Mouse (Mus musculus): ENCODE data around the gene Galm. TPM values are rescaled to one million over a fixed set of nuclear protein-coding genes. Genes with fewer than 3 reads are reported as not detected.

Gene Galm
- polyA plus RNA-seq, 1 experiment from 2014 or later = 47.0 TPM

DNA sequence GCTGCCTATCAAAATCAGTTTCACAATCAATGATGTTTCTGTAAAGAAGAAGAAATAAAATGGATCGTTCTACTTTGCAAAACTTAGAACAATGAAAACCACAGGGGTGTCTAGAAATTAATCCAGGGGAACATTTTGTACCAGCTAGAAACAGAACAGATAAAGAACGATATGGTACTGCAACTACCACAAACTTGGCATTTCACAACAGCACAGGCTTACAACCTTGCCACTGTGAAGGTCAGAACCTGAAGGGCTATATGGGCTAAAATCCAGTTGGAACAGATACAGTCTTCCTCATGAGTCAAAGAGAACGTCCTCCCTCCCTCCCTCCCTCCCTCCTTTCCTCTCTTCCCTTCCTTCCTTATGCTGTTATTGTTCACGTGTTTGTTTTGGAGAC, 36.7 kb upstream of the Galm start:
- TF ChIP-seq EP300 (IDR thresholded peaks at IDR 0.05; ENCODE audit: low read depth) = no peak
- TF ChIP-seq CTCF (IDR thresholded peaks at IDR 0.05; ENCODE audit: low read depth) = no peak
- H3K4me2 ChIP-seq (ENCODE audit: low read depth, low read length) = no peak overlapping the region
- no peak for ATAC-seq
- 52% methylated on average over 4 of the region's 4 CpGs for WGBS (ENCODE audit: insufficient replicate concordance)
- no peak overlapping the region for H3K27ac ChIP-seq (ENCODE audit: low read depth)
- H3K4me1 ChIP-seq (ENCODE audit: insufficient read depth) = peaks cover under 1% of the 10 kb centered on the region; the same call in 1 of the 2 replicates
- no peak overlapping the region for H3K9ac ChIP-seq (replicated peaks)
- no peaks in the 10 kb centered on the region for H3K27me3 ChIP-seq (ENCODE audit: insufficient read depth, low read length)
- no peak for DNase-seq
- H3K4me3 ChIP-seq (ENCODE audit: low read depth, low read length) = no peak overlapping the region
- H3K9me3 ChIP-seq (ENCODE audit: low read length) = no peaks in the 10 kb centered on the region
- H3K36me3 ChIP-seq (replicated peaks; ENCODE audit: insufficient read depth, low read length) = no peaks in the 10 kb centered on the region

DNA sequence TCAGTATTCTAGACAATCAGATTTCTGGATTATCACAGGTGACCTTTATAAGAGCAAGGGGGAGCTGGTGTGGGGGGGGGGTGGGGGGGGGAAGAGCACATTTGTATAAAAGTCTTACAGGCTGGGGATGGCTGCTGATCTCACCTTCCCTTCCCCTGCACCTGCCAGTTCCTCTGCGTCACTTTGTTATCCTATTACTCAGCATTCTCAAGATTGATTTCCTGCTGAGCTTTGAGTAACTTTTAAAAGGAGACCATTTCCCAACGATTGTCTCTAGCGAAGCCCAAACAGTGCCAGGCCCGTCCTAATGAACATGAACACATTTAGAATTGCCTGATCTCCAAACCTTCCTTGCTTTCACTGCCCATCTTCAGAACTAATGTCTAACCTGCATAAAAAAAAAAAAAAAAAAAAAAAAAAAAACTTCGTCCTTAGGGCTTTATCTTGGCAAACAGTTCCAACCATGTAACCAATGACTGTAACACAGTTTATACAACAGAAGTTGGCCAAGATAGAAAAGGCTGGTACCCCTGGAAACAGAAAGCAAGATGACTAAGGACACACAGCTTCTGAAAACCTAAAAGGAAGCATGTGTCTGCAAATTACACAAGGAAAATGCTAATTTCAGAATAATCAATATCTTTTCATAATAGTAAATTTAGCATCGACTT, 35.3 kb upstream of the Galm start:
- TF ChIP-seq CTCF (IDR thresholded peaks at IDR 0.05; ENCODE audit: low read depth) (no peak), EP300 (IDR thresholded peaks at IDR 0.05; ENCODE audit: low read depth) (0 out of 2 replicates have a peak, but pooled peaks have one; percentile 23)
- no peaks in the 10 kb centered on the region for H3K36me3 ChIP-seq (replicated peaks; ENCODE audit: insufficient read depth, low read length)
- DNase-seq (no peak), ATAC-seq (no peak)
- H3K4me3 ChIP-seq (ENCODE audit: low read depth, low read length) = no peak overlapping the region
- no peak overlapping the region for H3K4me2 ChIP-seq (ENCODE audit: low read depth, low read length)
- no peak overlapping the region for H3K9ac ChIP-seq (replicated peaks)
- H3K4me1 ChIP-seq (ENCODE audit: insufficient read depth) = peaks cover 6% of the 10 kb centered on the region; the same call in 1 of the 2 replicates
- no peaks in the 10 kb centered on the region for H3K9me3 ChIP-seq (ENCODE audit: low read length)
- H3K27ac ChIP-seq (ENCODE audit: low read depth) = no peak overlapping the region
- H3K27me3 ChIP-seq (ENCODE audit: insufficient read depth, low read length) = no peaks in the 10 kb centered on the region
- 30% methylated on average over 6 of the region's 6 CpGs for WGBS (ENCODE audit: insufficient replicate concordance)

DNA sequence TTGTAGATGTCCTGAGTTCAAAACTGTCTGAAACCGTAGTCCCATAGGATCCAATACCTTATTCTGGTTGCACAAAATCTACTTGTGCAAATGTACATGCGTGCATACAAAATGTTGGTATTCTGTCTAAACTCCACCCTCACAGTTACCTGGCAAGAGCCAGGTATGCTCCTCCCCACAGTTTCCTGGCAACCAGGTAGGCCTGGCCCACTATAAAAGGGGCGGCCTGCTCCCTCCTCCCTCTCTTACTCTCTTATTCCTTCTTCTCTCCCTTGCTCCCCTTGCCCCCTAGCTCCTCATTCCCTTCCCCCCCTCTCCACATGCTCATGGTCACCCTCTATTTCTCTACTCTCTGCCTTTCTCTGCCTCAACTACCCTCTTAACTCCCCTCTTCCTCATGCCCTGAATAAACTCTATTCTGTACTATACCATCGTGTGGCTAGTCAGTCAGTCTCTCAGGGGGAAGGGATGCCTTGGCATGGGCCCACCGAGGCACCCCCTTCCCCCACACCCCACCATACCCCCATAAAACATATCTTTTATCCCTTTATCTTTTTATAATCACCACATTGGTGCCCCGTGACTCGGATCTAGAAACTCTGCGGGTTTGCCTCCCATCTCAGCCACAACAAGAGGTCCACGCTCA, 31.9 kb upstream of the Galm start:
- Histone ChIP-seq H3K9me3 (ENCODE audit: low read length) (no peaks in the 10 kb centered on the region), H3K4me1 (ENCODE audit: insufficient read depth) (peaks cover 6% of the 10 kb centered on the region; the same call in 1 of the 2 replicates), H3K9ac (replicated peaks) (peak overlapping the region; percentile 38; the same call in 1 of the 2 replicates), H3K27me3 (ENCODE audit: insufficient read depth, low read length) (no peaks in the 10 kb centered on the region), H3K36me3 (replicated peaks; ENCODE audit: insufficient read depth, low read length) (no peaks in the 10 kb centered on the region), H3K4me2 (ENCODE audit: low read depth, low read length) (peak overlapping the region; percentile 60), H3K4me3 (ENCODE audit: low read depth, low read length) (no peak overlapping the region), H3K27ac (ENCODE audit: low read depth) (peak overlapping the region; percentile 72)
- TF ChIP-seq EP300 (IDR thresholded peaks at IDR 0.05; ENCODE audit: low read depth) (no peak), CTCF (IDR thresholded peaks at IDR 0.05; ENCODE audit: low read depth) (no peak)
- WGBS (ENCODE audit: insufficient replicate concordance) = 78% methylated on average over 9 of the region's 9 CpGs
- ATAC-seq (no peak), DNase-seq (no peak)

DNA sequence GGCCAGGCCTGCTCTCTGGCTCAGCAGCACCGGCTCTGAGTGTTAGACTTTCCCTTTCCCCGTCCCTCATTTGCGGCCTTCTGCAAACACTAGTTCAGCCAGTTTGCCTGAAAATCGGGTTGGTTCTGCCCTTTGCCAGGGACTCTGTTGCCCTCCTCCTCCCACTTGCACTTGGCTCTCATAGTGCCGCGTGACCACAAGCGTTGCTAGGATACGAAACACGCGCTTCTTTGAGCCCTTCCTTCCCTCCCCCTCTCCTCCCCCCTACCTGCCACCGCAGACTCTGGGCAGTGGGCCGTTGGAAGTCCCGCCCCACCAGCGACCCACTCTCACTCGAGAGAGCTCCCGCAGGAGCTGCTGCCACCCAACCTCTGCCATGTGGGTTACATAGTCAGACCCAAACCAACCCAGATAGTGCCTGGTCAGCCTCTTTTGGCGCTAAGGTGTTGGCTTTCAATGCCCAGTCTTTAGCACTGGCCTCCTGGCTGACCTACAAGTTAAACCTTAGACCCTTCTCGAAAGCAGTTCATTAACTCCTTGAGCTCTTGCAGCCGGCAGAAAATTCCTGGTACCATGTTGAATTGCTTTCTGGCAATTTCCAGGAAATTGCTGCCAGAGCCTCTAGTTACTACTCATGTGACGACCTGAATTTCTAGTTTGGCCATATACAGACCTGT, 31.1 kb upstream of the Galm start:
- H3K9ac ChIP-seq (replicated peaks) = peak overlapping the region; percentile 38
- 15% methylated on average over 20 of the region's 20 CpGs for WGBS (ENCODE audit: insufficient replicate concordance)

DNA sequence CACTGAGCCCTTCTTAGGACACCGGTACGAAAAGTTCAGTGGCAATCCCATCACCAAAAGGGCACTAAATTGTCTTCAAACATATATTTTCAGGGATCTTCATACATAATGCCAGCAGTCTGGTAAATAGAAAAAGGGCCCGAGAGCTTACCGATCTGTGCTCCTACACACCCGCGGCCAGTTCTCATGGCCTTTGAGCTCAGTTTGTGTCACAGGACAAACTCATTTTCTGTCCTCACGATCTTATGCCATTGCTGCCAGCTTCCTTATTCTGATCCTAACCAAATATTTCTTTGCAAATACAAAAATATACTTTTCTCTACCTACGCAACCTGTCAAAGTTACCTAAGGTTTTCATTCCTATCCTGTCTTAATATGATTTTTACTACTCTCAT, 30.6 kb upstream of the Galm start:
- WGBS (ENCODE audit: insufficient replicate concordance) = 63% methylated on average over 8 of the region's 8 CpGs
- H3K4me2 ChIP-seq (ENCODE audit: low read depth, low read length) = no peak overlapping the region; the same call in 1 of the 2 replicates
- H3K27ac ChIP-seq (ENCODE audit: low read depth) = peak overlapping the region; percentile 72
- no peaks in the 10 kb centered on the region for H3K27me3 ChIP-seq (ENCODE audit: insufficient read depth, low read length)
- ATAC-seq = peak; percentile 53; the same call in 1 of the 2 replicates
- no peak overlapping the region for H3K9ac ChIP-seq (replicated peaks)
- peaks cover 6% of the 10 kb centered on the region; the same call in 1 of the 2 replicates for H3K4me1 ChIP-seq (ENCODE audit: insufficient read depth)
- H3K4me3 ChIP-seq (ENCODE audit: low read depth, low read length) = no peak overlapping the region
- no peaks in the 10 kb centered on the region for H3K9me3 ChIP-seq (ENCODE audit: low read length)
- DNase-seq = no peak
- no peaks in the 10 kb centered on the region for H3K36me3 ChIP-seq (replicated peaks; ENCODE audit: insufficient read depth, low read length)
- no peak for TF ChIP-seq EP300 (IDR thresholded peaks at IDR 0.05; ENCODE audit: low read depth)
- TF ChIP-seq CTCF (IDR thresholded peaks at IDR 0.05; ENCODE audit: low read depth) = no peak

More for the DNA sequence above, 31.1 kb upstream of the Galm start:
- no peaks in the 10 kb centered on the region for H3K9me3 ChIP-seq (ENCODE audit: low read length)
- H3K4me3 ChIP-seq (ENCODE audit: low read depth, low read length) = peak overlapping the region; percentile 11; the same call in 1 of the 2 replicates
- no peaks in the 10 kb centered on the region for H3K36me3 ChIP-seq (replicated peaks; ENCODE audit: insufficient read depth, low read length)
- H3K27ac ChIP-seq (ENCODE audit: low read depth) = peak overlapping the region; percentile 72
- TF ChIP-seq EP300 (IDR thresholded peaks at IDR 0.05; ENCODE audit: low read depth) (no peak), CTCF (IDR thresholded peaks at IDR 0.05; ENCODE audit: low read depth) (no peak)
- peak overlapping the region; percentile 60 for H3K4me2 ChIP-seq (ENCODE audit: low read depth, low read length)
- no peaks in the 10 kb centered on the region for H3K27me3 ChIP-seq (ENCODE audit: insufficient read depth, low read length)
- ATAC-seq (peak; percentile 90), DNase-seq (peak; percentile 69)
- peaks cover 6% of the 10 kb centered on the region; the same call in 1 of the 2 replicates for H3K4me1 ChIP-seq (ENCODE audit: insufficient read depth)

DNA sequence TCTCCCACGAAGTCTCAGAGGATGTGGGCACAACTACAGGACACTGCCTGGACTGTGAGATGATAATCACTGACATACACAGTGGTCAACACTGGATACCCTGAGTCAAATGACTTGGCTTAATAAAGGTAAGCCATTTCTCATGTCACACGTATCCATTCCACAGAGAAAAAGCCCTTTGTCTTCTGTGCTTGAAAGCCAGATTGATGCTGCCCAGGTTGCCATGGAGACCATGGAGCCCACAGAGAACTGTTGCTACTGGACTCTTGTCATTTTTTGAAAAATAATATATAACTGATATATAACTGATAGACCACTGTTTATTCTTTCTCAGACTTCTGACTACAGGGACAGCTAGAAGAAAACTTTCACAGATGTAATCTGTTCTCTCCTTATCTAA, 30.1 kb upstream of the Galm start:
- Histone ChIP-seq H3K36me3 (replicated peaks; ENCODE audit: insufficient read depth, low read length) (no peaks in the 10 kb centered on the region), H3K27ac (ENCODE audit: low read depth) (no peak overlapping the region), H3K9me3 (ENCODE audit: low read length) (no peaks in the 10 kb centered on the region), H3K4me1 (ENCODE audit: insufficient read depth) (peaks cover 6% of the 10 kb centered on the region; the same call in 1 of the 2 replicates), H3K4me2 (ENCODE audit: low read depth, low read length) (no peak overlapping the region), H3K9ac (replicated peaks) (no peak overlapping the region), H3K4me3 (ENCODE audit: low read depth, low read length) (no peak overlapping the region), H3K27me3 (ENCODE audit: insufficient read depth, low read length) (no peaks in the 10 kb centered on the region)
- TF ChIP-seq EP300 (IDR thresholded peaks at IDR 0.05; ENCODE audit: low read depth) (no peak), CTCF (IDR thresholded peaks at IDR 0.05; ENCODE audit: low read depth) (no peak)
- ATAC-seq = no peak
- WGBS (ENCODE audit: insufficient replicate concordance) = 49% methylated on average over 2 of the region's 2 CpGs
- no peak for DNase-seq
